Mouse (Mus musculus): ENCODE measurements at regions not wholly inside any gene's neighbourhood (a gene's known extent, or its start where the extent isn't known, plus 50 kb on each side); places are given as distances from the start of the nearest gene placed in this dataset.

DNA sequence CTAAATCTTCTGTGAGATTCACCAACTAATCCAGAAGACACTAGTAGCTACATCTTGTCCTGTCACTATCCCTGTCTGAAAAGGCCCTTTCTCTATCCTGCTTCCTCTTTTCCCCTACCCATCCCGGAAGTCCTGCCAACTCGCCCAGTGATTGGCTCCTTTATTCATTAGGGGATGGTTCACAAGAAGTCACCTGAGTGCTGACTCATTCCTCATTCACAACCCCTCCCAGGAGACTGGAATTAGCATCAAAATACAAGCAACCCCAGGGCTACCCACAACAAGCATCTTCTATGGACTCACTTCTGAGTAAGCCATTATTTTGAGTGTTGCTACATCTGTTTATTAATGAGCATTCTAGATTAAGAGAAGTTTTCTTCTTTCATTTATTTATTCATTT, 231.2 kb upstream of the Tars start:
- TF ChIP-seq POLR2A (IDR thresholded peaks at IDR 0.05; ENCODE audit: borderline replicate concordance, extremely low read depth, insufficient read depth, insufficient read length, poor library complexity, severe bottlenecking): no peak
- TF ChIP-seq CTCF (IDR thresholded peaks at IDR 0.05; ENCODE audit: borderline replicate concordance, extremely low read depth, insufficient read depth, insufficient read length): no peak
